Mouse (Mus musculus) midbrain, postnatal 0 days (tissue): ENCODE measurements around the gene Gla. TPM values are rescaled to one million over a fixed set of nuclear protein-coding genes. Genes with fewer than 3 reads are reported as not detected.
A peak's percentile ranks its signal among the peaks of the same experiment; 100 is the strongest.

ENCODE experiments used
- ATAC-seq: fragments of 200-750 bp; cut with Nextera tagmentation; 2 replicates; pipeline ENCODE4 v1.8.0; 2017; ENCODE audit warnings: moderate number of reproducible peaks, mild to moderate bottlenecking, moderate TSS enrichment, moderate library complexity; ENCODE audit not compliant: low FRiP score
- DNase-seq: peaks from one replicate; pipeline ENCODE4 v3.0.0-alpha.2; 2015; ENCODE audit warnings: low spot score
- H3K27ac ChIP-seq: fragments of 300-500 bp; sonication (generic); 2 replicates; pipeline ENCODE4 v1.5.1; 2014; ENCODE audit warnings: low read depth, mild to moderate bottlenecking, low read length, mixed read lengths
- H3K27me3 ChIP-seq: fragments of 300-500 bp; sonication (generic); 2 replicates; pipeline ENCODE4 v1.6.1; 2014; ENCODE audit warnings: low read length, control low read depth, mixed read lengths; ENCODE audit not compliant: insufficient read depth
- H3K36me3 ChIP-seq: fragments of 300-500 bp; sonication (generic); 2 replicates; pipeline ENCODE4 v1.6.1; 2014; ENCODE audit warnings: low read length, control low read depth, mixed read lengths; ENCODE audit not compliant: insufficient read depth
- H3K4me1 ChIP-seq: fragments of 300-500 bp; sonication (generic); 2 replicates; pipeline ENCODE4 v1.6.1; 2014; ENCODE audit warnings: mild to moderate bottlenecking, control low read depth, antibody characterized with exemption, low read length, mixed read lengths; ENCODE audit not compliant: insufficient read depth
- H3K4me2 ChIP-seq: fragments of 300-500 bp; sonication (generic); 2 replicates; pipeline ENCODE4 v1.6.1; 2014; ENCODE audit warnings: low read depth, mild to moderate bottlenecking, low read length, mixed read lengths; ENCODE audit not compliant: poor library complexity, severe bottlenecking
- H3K4me3 ChIP-seq: fragments of 300-500 bp; sonication (generic); 2 replicates; pipeline ENCODE4 v1.5.1; 2014; ENCODE audit warnings: low read depth, mild to moderate bottlenecking, low read length, moderate library complexity
- H3K9ac ChIP-seq: fragments of 300-500 bp; sonication (generic); replicated peaks from 2 replicates; pipeline ENCODE4 v1.6.1; 2014; ENCODE audit warnings: mild to moderate bottlenecking, low read length, moderate library complexity, mixed read lengths; ENCODE audit not compliant: poor library complexity, severe bottlenecking
- H3K9me3 ChIP-seq: fragments of 300-500 bp; sonication (generic); 2 replicates; pipeline ENCODE4 v1.6.1; 2016; ENCODE audit warnings: low read length, control low read depth
- CTCF ChIP-seq: IDR thresholded peaks from 2 replicates; pipeline ENCODE4 v1.5.1; 2016; ENCODE audit warnings: antibody characterized with exemption, mild to moderate bottlenecking
- WGBS: fragments of 180-500 bp; shearing (Covaris S2); extraction: QIAGEN DNeasy Blood & Tissue Kit; methylation state at CpG from one replicate; pipeline ENCODE4 v1.1.7; 2014; 5-methylcytosine and 5-hydroxymethylcytosine counted together
- polyA plus RNA-seq: library from polyadenylated mRNA; unstranded; fragments of >200 nt; fragmentation: Nextera tagmentation; extraction: Ambion mirVana; gene quantifications from 2 replicates; pipeline ENCODE4 v1.2.1, GENCODE M21; 2015
- total RNA-seq: library from RNA; depleted of rRNA; stranded (reverse); fragments of >200 nt; gene quantifications from 2 replicates; pipeline ENCODE4 v1.2.3, GENCODE M21; 2014; rRNA removed

The Gla gene
- total RNA-seq: 5.0 and 7.6 TPM in 2 replicates
- polyA plus RNA-seq: 4.6 and 5.1 TPM in 2 replicates

- DNase-seq (peak; percentile 97), ATAC-seq (peak; percentile 98)
- Histone ChIP-seq H3K9ac (peak within 1 kb of the TSS; percentile 61), H3K27ac (peak within 1 kb of the TSS; percentile 88), H3K4me3 (peak within 1 kb of the TSS; percentile 49), H3K4me2 (peak within 1 kb of the TSS; percentile 47), H3K9me3 (no peaks in the 10 kb centered on the region), H3K4me1 (no peaks in the 10 kb centered on the region), H3K36me3 (no peaks in the 10 kb centered on the region), H3K27me3 (no peaks in the 10 kb centered on the region)
- no peak for TF ChIP-seq CTCF
- WGBS: 19% methylated on average over 32 of the region's 33 CpGs
These were observed at the start of gene Gla, which contains the start of gene Hnrnph2 for GRCm38 (mm10) chrX:134600659-134601379. Gene Gla (minus strand): TSS chrX:134601125. Gene Hnrnph2 (plus strand): TSS chrX:134601179.

- Histone ChIP-seq H3K4me3 (no peak overlapping the region), H3K36me3 (no peaks in the 10 kb centered on the region), H3K27ac (no peak overlapping the region), H3K4me1 (no peaks in the 10 kb centered on the region), H3K27me3 (no peaks in the 10 kb centered on the region), H3K9me3 (no peaks in the 10 kb centered on the region), H3K9ac (no peak overlapping the region), H3K4me2 (no peak overlapping the region)
- DNase-seq (peak; percentile 92), ATAC-seq (peak; percentile 85)
- peak; percentile 79 for TF ChIP-seq CTCF
- 16% methylated on average over 11 of the region's 11 CpGs for WGBS
These were observed 47.2 kb upstream of the Gla start for GRCm38 (mm10) chrX:134648031-134648692.

GRCm38 (mm10) chrX:134647421-134647820 is 46.5 kb upstream of the Gla start:
- Histone ChIP-seq H3K9ac (no peak overlapping the region), H3K4me3 (no peak overlapping the region), H3K27me3 (no peaks in the 10 kb centered on the region), H3K36me3 (no peaks in the 10 kb centered on the region), H3K27ac (no peak overlapping the region), H3K4me1 (no peaks in the 10 kb centered on the region), H3K4me2 (no peak overlapping the region), H3K9me3 (no peaks in the 10 kb centered on the region)
- ATAC-seq (no peak), DNase-seq (no peak)
- TF ChIP-seq CTCF: no peak
- 68% methylated on average over 7 of the region's 8 CpGs for WGBS

GRCm38 (mm10) chrX:134646338-134646737 is 45.4 kb upstream of the Gla start:
- no peaks in the 10 kb centered on the region for H3K36me3 ChIP-seq
- no peak overlapping the region for H3K27ac ChIP-seq
- WGBS: 100% methylated on average over 1 of the region's 1 CpGs
- H3K4me2 ChIP-seq: no peak overlapping the region
- H3K27me3 ChIP-seq: no peaks in the 10 kb centered on the region; the same call in 1 of the 2 replicates
- ATAC-seq (no peak), DNase-seq (no peak)
- no peak for TF ChIP-seq CTCF
- H3K4me3 ChIP-seq: no peak overlapping the region
- H3K9me3 ChIP-seq: no peaks in the 10 kb centered on the region
- H3K9ac ChIP-seq: no peak overlapping the region
- H3K4me1 ChIP-seq: no peaks in the 10 kb centered on the region

GRCm38 (mm10) chrX:134641000-134641760 is 40.3 kb upstream of the Gla start:
- H3K4me1 ChIP-seq: no peaks in the 10 kb centered on the region
- no peak overlapping the region for H3K9ac ChIP-seq
- 81% methylated on average over 10 of the region's 10 CpGs for WGBS
- no peak for TF ChIP-seq CTCF
- H3K36me3 ChIP-seq: no peaks in the 10 kb centered on the region
- H3K9me3 ChIP-seq: no peaks in the 10 kb centered on the region
- no peak for ATAC-seq
- no peak for DNase-seq
- H3K27me3 ChIP-seq: no peaks in the 10 kb centered on the region; the same call in 1 of the 2 replicates
- no peak overlapping the region for H3K27ac ChIP-seq
- no peak overlapping the region for H3K4me3 ChIP-seq
- no peak overlapping the region for H3K4me2 ChIP-seq
